Mouse (Mus musculus) ES-Bruce4 (cell line): ENCODE measurements around the gene Narfl. TPM values are rescaled to one million over a fixed set of nuclear protein-coding genes. Genes with fewer than 3 reads are reported as not detected.

Experiments used
- H3K27ac ChIP-seq: 2 replicates; pipeline ENCODE4 v1.5.1; 2012; ENCODE audit warnings: low read length, inconsistent platforms; ENCODE audit not compliant: insufficient read depth
- H3K27me3 ChIP-seq: 2 replicates; pipeline ENCODE4 v1.6.1; 2012; ENCODE audit warnings: mild to moderate bottlenecking, low read length, inconsistent platforms; ENCODE audit not compliant: control insufficient read depth, poor library complexity, insufficient read depth, severe bottlenecking
- H3K36me3 ChIP-seq: 2 replicates; pipeline ENCODE4 v1.6.1; 2012; ENCODE audit warnings: inconsistent platforms, mild to moderate bottlenecking, low read length, moderate library complexity; ENCODE audit not compliant: control insufficient read depth, poor library complexity, insufficient read depth, severe bottlenecking
- H3K4me1 ChIP-seq: one replicate; pipeline ENCODE4 v1.8.1; 2011; ENCODE audit warnings: low read length; ENCODE audit not compliant: control insufficient read depth, insufficient read depth
- H3K4me3 ChIP-seq: 2 replicates; pipeline ENCODE4 v1.5.1; 2011; ENCODE audit warnings: low read depth, mild to moderate bottlenecking, low read length
- H3K9ac ChIP-seq: 2 replicates; pipeline ENCODE4 v1.6.1; 2012; ENCODE audit warnings: low read depth, mild to moderate bottlenecking, inconsistent platforms; ENCODE audit not compliant: poor library complexity, severe bottlenecking
- H3K9me3 ChIP-seq: replicated peaks from 2 replicates; pipeline ENCODE4 v1.6.1; 2012; ENCODE audit warnings: mild to moderate bottlenecking, low read length, inconsistent platforms; ENCODE audit not compliant: control insufficient read depth, poor library complexity, insufficient read depth, severe bottlenecking
- CTCF ChIP-seq: IDR thresholded peaks from one replicate; pipeline ENCODE4 v1.8.1; 2011; ENCODE audit warnings: low read depth, low read length
- EP300 ChIP-seq: IDR thresholded peaks from 2 replicates; pipeline ENCODE4 v1.6.1; 2011; ENCODE audit warnings: low read depth, low read length; ENCODE audit not compliant: insufficient read depth
- POLR2A ChIP-seq: IDR thresholded peaks from one replicate; pipeline ENCODE4 v1.8.1; 2011; ENCODE audit warnings: low read length; ENCODE audit not compliant: insufficient read depth
- polyA plus RNA-seq: library from polyadenylated mRNA; stranded (reverse); fragments of >200 nt; gene quantifications from 2 replicates; pipeline ENCODE4 v1.2.4, GENCODE M21; 2011; ENCODE audit warnings: low read depth; ENCODE audit not compliant: missing spikeins, insufficient read depth, insufficient read length

The Narfl gene
- polyA plus RNA-seq, 1 experiment = 21.3 TPM

DNA sequence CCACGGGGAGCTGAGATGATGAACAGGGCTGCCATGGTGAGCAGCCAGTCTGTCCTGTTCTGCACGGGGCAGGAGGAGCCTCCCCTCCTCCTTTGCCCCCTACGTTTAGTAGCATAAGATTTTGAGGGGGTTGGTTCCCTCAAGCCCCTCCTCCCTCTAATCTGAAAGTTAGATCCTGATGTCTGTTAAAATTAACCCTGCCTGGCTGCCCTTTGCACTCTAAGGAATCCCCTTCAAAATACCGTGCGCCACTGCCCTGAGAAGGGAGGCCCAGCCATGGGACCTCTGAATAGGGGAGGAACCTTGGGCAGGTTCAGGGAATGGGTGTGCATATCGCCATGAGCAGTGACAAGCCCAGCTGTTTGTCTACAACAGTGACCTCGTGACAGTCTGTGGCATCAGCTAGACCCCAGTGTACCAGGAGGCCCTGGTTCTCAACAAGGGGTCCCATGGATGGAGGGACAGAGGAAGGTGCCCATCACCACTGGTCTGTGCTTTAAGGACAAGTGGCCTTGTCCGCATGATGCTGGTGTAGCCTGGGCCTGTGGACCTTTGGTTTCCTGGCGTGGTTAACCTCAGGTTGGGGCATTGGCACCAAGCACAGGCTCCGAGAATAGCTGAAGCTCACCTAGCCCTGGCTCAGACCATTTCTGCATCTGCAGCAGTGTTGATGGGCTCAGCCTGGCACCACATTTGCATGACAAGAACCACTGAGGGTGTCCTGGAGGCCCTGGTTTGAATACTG is 1.9 kb downstream of the Narfl start:
- H3K9me3 ChIP-seq = no peaks in the 10 kb centered on the region
- H3K36me3 ChIP-seq = no peaks in the 10 kb centered on the region
- no peaks in the 10 kb centered on the region for H3K4me1 ChIP-seq
- TF ChIP-seq CTCF (no peak), EP300 (no peak), POLR2A (no peak)
- H3K27ac ChIP-seq = no peak overlapping the region
- no peak overlapping the region for H3K4me3 ChIP-seq
- no peaks in the 10 kb centered on the region for H3K27me3 ChIP-seq
- no peak overlapping the region for H3K9ac ChIP-seq

- H3K9me3 ChIP-seq = no peaks in the 10 kb centered on the region
- TF ChIP-seq POLR2A (no peak), EP300 (no peak), CTCF (no peak)
- H3K27ac ChIP-seq = no peak overlapping the region
- H3K9ac ChIP-seq = no peak overlapping the region
- no peaks in the 10 kb centered on the region for H3K27me3 ChIP-seq
- H3K4me3 ChIP-seq = no peak overlapping the region
- H3K36me3 ChIP-seq = peaks cover 4% of the 10 kb centered on the region
- no peaks in the 10 kb centered on the region for H3K4me1 ChIP-seq
Measured at GRCm38 (mm10) chr17:25777948-25778347, 4.4 kb downstream of the Narfl start.

GRCm38 (mm10) chr17:25781339-25781738 is 7.8 kb downstream of the Narfl start:
- no peak for TF ChIP-seq POLR2A
- no peak for TF ChIP-seq EP300
- TF ChIP-seq CTCF = no peak
- no peak overlapping the region for H3K9ac ChIP-seq
- no peaks in the 10 kb centered on the region for H3K27me3 ChIP-seq
- no peak overlapping the region for H3K27ac ChIP-seq
- H3K4me3 ChIP-seq = no peak overlapping the region
- no peaks in the 10 kb centered on the region for H3K4me1 ChIP-seq
- peaks cover 4% of the 10 kb centered on the region for H3K36me3 ChIP-seq
- H3K9me3 ChIP-seq = no peaks in the 10 kb centered on the region

GRCm38 (mm10) chr17:25783086-25783485 is 9.5 kb downstream of the Narfl start:
- Histone ChIP-seq H3K4me1 (no peaks in the 10 kb centered on the region), H3K4me3 (no peak overlapping the region), H3K36me3 (peaks cover 4% of the 10 kb centered on the region), H3K27ac (no peak overlapping the region), H3K9ac (no peak overlapping the region), H3K27me3 (no peaks in the 10 kb centered on the region), H3K9me3 (no peaks in the 10 kb centered on the region)
- TF ChIP-seq EP300 = no peak
- no peak for TF ChIP-seq CTCF
- TF ChIP-seq POLR2A = no peak

DNA sequence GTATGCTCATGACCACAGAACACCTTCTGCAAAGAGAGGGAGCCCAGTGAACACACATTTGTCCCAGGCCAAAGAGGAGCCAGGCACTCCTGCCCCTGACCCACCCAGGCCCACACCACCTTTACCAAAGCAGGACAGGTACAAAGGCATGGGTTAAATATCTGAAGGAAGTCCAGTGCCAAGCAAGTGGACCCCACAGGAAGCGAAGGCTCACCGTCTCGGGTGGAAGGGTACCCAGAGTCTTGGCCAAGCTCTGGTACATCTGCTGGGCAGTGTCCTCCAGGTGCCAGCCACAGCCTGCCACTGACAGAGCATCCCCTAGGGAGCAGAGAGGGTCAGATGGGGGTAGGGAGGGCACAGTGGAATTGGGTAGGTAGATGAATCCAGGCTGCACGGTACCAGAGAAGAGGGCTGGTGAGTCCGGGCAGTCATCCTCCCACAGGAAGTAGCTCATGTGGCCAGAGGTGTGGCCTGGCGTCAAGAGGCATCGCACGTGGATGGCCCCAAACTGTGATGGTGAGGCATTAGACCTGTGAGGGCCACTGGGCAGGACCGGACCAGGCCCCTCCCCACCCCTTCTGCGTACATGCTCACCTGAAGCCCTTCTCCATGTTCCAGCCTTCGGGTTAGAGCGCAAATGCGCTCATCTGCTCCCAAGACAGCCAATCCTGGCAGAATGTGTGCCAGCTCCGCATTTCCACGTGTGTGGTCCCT is 10.4 kb downstream of the Narfl start:
- Histone ChIP-seq H3K9me3 (no peaks in the 10 kb centered on the region), H3K27ac (no peak overlapping the region), H3K27me3 (no peaks in the 10 kb centered on the region), H3K36me3 (peaks cover 4% of the 10 kb centered on the region), H3K9ac (no peak overlapping the region), H3K4me1 (no peaks in the 10 kb centered on the region), H3K4me3 (no peak overlapping the region)
- no peak for TF ChIP-seq POLR2A
- no peak for TF ChIP-seq CTCF
- no peak for TF ChIP-seq EP300

GRCm38 (mm10) chr17:25785281-25785745 is 11.7 kb downstream of the Narfl start, which contains the start of gene Haghl:
Gene Haghl (minus strand): TSS chr17:25785673.
- Histone ChIP-seq H3K36me3 (peaks cover 4% of the 10 kb centered on the region), H3K27me3 (no peaks in the 10 kb centered on the region), H3K9me3 (no peaks in the 10 kb centered on the region), H3K27ac (no peak within 1 kb of the TSS; the same call in 1 of the 2 replicates), H3K9ac (peak within 1 kb of the TSS; percentile 37), H3K4me3 (peak within 1 kb of the TSS; percentile 81), H3K4me1 (no peaks in the 10 kb centered on the region)
- no peak for TF ChIP-seq CTCF
- no peak for TF ChIP-seq EP300
- TF ChIP-seq POLR2A = peak; percentile 66
